Mouse (Mus musculus) liver, embryonic 14.5 days (tissue): ENCODE results near the gene Pdcd2l.

Source experiments
- CTCF ChIP-seq: IDR thresholded peaks from 2 replicates; pipeline ENCODE4 v1.5.1; 2016; ENCODE audit warnings: antibody characterized with exemption, low read depth, control low read depth
- EP300 ChIP-seq: IDR thresholded peaks from 2 replicates; pipeline ENCODE4 v1.6.1; 2016; ENCODE audit warnings: antibody characterized with exemption, low read depth

GRCm38 (mm10) chr7:34159167-34159566 lies 37.3 kb downstream of the Pdcd2l start:
- TF ChIP-seq CTCF (no peak), EP300 (no peak)
